Mouse (Mus musculus) intestine, embryonic 14.5 days (tissue): ENCODE data around the gene Psmb7. TPM values are rescaled to one million over a fixed set of nuclear protein-coding genes. Genes with fewer than 3 reads are reported as not detected.

Source experiments
- ATAC-seq: fragments of 200-750 bp; cut with Nextera tagmentation; replicated peaks from 2 replicates; pipeline ENCODE4 v1.8.0; 2017; ENCODE audit warnings: low read depth, moderate number of reproducible peaks, moderate TSS enrichment, moderate library complexity; ENCODE audit not compliant: low FRiP score, low TSS enrichment
- DNase-seq: peaks from one replicate; pipeline ENCODE4 v3.0.0-alpha.2; 2018; ENCODE audit warnings: low spot score
- H3K27ac ChIP-seq: fragments of 300-500 bp; sonication (generic); 2 replicates; pipeline ENCODE4 v1.5.1; 2014; ENCODE audit warnings: low read depth, mild to moderate bottlenecking, control low read depth
- H3K27me3 ChIP-seq: fragments of 300-500 bp; sonication (generic); replicated peaks from 2 replicates; pipeline ENCODE4 v1.6.1; 2014; ENCODE audit warnings: low read length, control low read depth; ENCODE audit not compliant: control insufficient read depth, insufficient read depth
- H3K36me3 ChIP-seq: fragments of 300-500 bp; sonication (generic); 2 replicates; pipeline ENCODE4 v1.6.1; 2014; ENCODE audit warnings: low read length, control low read depth; ENCODE audit not compliant: control insufficient read depth, insufficient read depth
- H3K4me1 ChIP-seq: fragments of 300-500 bp; sonication (generic); replicated peaks from 2 replicates; pipeline ENCODE4 v1.6.1; 2014; ENCODE audit warnings: low read length, control low read depth, mixed read lengths; ENCODE audit not compliant: control insufficient read depth, insufficient read depth
- H3K4me2 ChIP-seq: fragments of 300-500 bp; sonication (generic); 2 replicates; pipeline ENCODE4 v1.6.1; 2014; ENCODE audit warnings: low read length
- H3K4me3 ChIP-seq: fragments of 300-500 bp; sonication (generic); 2 replicates; pipeline ENCODE4 v1.5.1; 2014; ENCODE audit warnings: low read depth, low read length, control low read depth, mixed read lengths
- H3K9ac ChIP-seq: fragments of 300-500 bp; sonication (generic); 2 replicates; pipeline ENCODE4 v1.6.1; 2014; ENCODE audit warnings: mild to moderate bottlenecking, low read length
- H3K9me3 ChIP-seq: fragments of 300-500 bp; sonication (generic); 2 replicates; pipeline ENCODE4 v1.6.1; 2016; ENCODE audit warnings: low read length, control low read depth; ENCODE audit not compliant: control insufficient read depth
- WGBS: fragments of 180-500 bp; shearing (Covaris S2); extraction: QIAGEN DNeasy Blood & Tissue Kit; methylation state at CpG from one replicate; pipeline ENCODE4 v1.1.7; 2014; 5-methylcytosine and 5-hydroxymethylcytosine counted together
- polyA plus RNA-seq: library from polyadenylated mRNA; unstranded; fragments of >200 nt; fragmentation: Nextera tagmentation; extraction: Ambion mirVana; gene quantifications from 2 replicates; pipeline ENCODE4 v1.2.1, GENCODE M21; 2014

The Psmb7 gene
- polyA plus RNA-seq, 1 experiment from 2014 or later: 247 TPM

DNA sequence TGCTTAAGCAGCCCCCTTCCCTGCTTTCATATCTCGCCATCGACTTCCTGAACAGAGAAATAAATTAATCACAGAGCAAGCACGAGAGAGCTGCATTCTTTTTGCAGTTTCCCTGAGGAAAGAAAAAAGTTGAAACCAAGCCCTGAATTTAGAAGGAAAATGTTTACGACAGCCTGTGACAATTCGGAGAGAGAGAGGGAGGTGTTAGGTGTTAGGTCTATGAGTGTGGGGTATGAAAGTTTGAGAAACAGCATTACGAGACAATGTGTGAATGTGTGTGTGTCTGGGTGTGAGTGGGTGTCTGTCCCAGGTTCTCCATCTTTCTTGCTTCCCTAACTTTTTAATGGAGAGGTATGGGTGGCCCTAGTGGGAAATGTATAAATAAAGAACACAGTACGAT lies 8.2 kb upstream of the Psmb7 start:
- H3K36me3 ChIP-seq: no peaks in the 10 kb centered on the region
- H3K4me2 ChIP-seq: no peak overlapping the region
- H3K27me3 ChIP-seq: no peaks in the 10 kb centered on the region
- no peaks in the 10 kb centered on the region for H3K9me3 ChIP-seq
- ATAC-seq (no peak), DNase-seq (no peak)
- WGBS: 64% methylated on average over 7 of the region's 7 CpGs
- H3K9ac ChIP-seq: no peak overlapping the region
- 0 out of 2 replicates have a peak, but pooled peaks cover 4% of the 10 kb centered on the region for H3K4me1 ChIP-seq
- no peak overlapping the region for H3K27ac ChIP-seq
- no peak overlapping the region for H3K4me3 ChIP-seq

DNA sequence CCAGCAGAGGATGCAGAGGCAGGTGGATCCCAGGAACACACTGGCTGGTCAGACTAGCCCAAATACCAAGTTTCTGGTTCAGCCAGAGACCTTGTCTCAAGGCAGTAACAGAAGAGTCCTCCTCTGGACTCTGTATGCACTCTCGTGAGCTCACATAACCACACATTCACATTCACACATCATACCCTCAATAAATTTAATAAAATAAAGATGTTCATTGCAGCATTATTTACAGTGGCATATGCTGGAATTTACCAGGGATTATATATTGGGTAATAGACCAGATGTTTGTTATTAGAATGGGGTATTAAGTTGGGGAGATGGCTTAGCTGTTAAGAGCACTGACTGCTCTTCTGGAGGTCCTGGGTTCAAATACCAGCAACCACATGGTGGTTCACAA lies 6.5 kb upstream of the Psmb7 start:
- ATAC-seq (no peak), DNase-seq (no peak)
- Histone ChIP-seq H3K9me3 (no peaks in the 10 kb centered on the region), H3K4me3 (no peak overlapping the region), H3K27me3 (no peaks in the 10 kb centered on the region), H3K9ac (no peak overlapping the region), H3K36me3 (no peaks in the 10 kb centered on the region), H3K4me1 (0 out of 2 replicates have a peak, but pooled peaks cover 4% of the 10 kb centered on the region), H3K27ac (no peak overlapping the region), H3K4me2 (no peak overlapping the region)
- WGBS: 88% methylated on average over 1 of the region's 1 CpGs

DNA sequence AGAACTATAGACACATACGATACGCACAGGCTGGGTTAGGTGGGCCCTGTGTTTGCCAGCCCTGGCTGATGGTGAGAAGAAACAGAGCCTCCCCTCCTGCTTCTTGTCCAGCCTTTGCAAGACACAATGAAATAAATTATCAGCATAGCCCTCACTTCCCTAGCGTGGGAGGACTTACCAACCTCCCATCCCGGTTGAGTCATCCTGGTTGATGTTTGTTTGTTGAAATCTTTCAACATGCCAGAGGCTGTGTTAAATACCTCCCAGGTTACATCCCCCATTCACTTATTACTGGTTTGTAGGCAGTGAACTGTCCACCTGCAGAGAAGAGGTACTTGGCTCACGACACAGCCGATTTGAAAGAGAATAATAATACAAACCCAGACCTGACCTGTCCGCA lies 3.8 kb upstream of the Psmb7 start:
- 49% methylated on average over 7 of the region's 7 CpGs for WGBS
- no peak for DNase-seq
- Histone ChIP-seq H3K27me3 (no peaks in the 10 kb centered on the region), H3K36me3 (no peaks in the 10 kb centered on the region), H3K4me1 (peaks cover 8% of the 10 kb centered on the region; the same call in 1 of the 2 replicates), H3K4me3 (no peak overlapping the region), H3K27ac (no peak overlapping the region), H3K9ac (no peak overlapping the region), H3K4me2 (no peak overlapping the region), H3K9me3 (no peaks in the 10 kb centered on the region)
- ATAC-seq: peak; percentile 46

DNA sequence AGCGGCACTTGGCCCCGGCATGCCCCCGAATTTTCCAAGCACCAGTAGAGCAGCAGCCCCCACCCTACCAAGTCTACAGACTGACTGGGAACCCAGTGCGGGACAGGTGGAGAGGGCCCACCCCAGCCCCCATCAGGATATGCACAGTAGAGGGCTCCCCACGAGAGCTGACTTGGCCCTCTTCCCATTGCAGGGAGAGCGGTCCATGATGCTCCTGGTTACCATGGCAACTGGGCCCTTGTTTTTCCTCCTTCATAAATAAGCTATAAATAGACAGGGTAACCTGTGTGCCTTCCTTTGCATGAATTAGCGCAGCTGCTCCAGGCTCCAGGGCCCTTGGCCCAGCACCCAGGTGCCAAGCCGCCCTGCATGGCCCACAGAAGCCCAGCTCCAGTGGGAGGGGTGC lies 3.3 kb upstream of the Psmb7 start:
- peak; percentile 58 for DNase-seq
- no peak overlapping the region for H3K9ac ChIP-seq
- 46% methylated on average over 8 of the region's 8 CpGs for WGBS

DNA sequence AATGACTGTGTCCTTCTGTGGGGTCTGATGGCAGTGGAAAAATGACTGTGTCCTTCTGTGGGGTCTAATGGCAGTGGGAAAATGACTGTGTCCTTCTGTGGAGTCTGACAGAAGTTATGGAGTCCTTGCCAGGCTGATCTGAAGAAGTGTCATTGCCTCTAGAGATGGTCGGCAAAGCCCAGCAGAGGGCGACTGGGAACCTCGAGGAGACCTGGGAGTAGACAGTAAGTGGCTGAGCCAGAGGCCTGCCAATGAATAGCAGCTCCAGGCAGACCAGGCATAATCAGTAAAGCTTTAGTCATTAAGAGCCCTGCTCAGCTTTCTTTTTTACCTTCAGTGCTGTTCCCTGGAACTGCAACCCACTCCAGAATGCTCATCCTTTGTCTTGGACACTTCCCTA lies 2.0 kb upstream of the Psmb7 start:
- peaks cover 8% of the 10 kb centered on the region; the same call in 1 of the 2 replicates for H3K4me1 ChIP-seq
- H3K27ac ChIP-seq: no peak overlapping the region
- DNase-seq (peak; percentile 74), ATAC-seq (no peak)
- no peaks in the 10 kb centered on the region for H3K9me3 ChIP-seq
- H3K36me3 ChIP-seq: peaks cover 13% of the 10 kb centered on the region
- no peak overlapping the region for H3K9ac ChIP-seq
- 2% methylated on average over 3 of the region's 3 CpGs for WGBS
- no peak overlapping the region for H3K4me3 ChIP-seq
- no peak overlapping the region for H3K4me2 ChIP-seq
- no peaks in the 10 kb centered on the region for H3K27me3 ChIP-seq

More for the DNA sequence above, 3.3 kb upstream of the Psmb7 start:
- Histone ChIP-seq H3K36me3 (0 out of 2 replicates have a peak, but pooled peaks cover under 1% of the 10 kb centered on the region), H3K4me1 (peaks cover 8% of the 10 kb centered on the region; the same call in 1 of the 2 replicates), H3K9me3 (no peaks in the 10 kb centered on the region), H3K27me3 (no peaks in the 10 kb centered on the region), H3K4me3 (no peak overlapping the region), H3K27ac (no peak overlapping the region), H3K4me2 (no peak overlapping the region)
- peak; percentile 47 for ATAC-seq

DNA sequence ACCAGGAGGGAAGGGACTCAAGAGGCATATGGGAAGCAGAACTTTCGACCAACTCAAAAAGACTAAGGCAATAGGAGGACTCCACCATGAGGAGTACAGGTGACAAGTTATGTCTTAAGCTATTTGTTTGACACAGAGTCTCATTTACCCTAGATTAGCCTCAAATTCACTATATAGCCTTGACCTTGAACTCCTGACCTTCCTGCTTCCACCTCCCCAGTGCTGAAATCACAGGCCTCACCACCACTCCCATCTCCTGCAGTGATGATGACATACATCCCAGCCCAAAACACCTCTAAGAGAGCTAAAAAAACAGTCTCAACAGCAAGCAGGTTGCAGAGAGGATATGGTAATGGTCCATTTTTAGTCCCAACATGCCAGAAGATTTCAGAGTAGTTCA lies 2.1 kb downstream of the Psmb7 start:
- Histone ChIP-seq H3K27ac (no peak overlapping the region), H3K9ac (no peak overlapping the region), H3K27me3 (no peaks in the 10 kb centered on the region), H3K4me1 (peaks cover 4% of the 10 kb centered on the region; the same call in 1 of the 2 replicates), H3K9me3 (no peaks in the 10 kb centered on the region), H3K4me2 (no peak overlapping the region), H3K36me3 (peaks cover 48% of the 10 kb centered on the region), H3K4me3 (no peak overlapping the region)
- ATAC-seq (no peak), DNase-seq (no peak)
- WGBS: 94% methylated on average over 1 of the region's 1 CpGs

DNA sequence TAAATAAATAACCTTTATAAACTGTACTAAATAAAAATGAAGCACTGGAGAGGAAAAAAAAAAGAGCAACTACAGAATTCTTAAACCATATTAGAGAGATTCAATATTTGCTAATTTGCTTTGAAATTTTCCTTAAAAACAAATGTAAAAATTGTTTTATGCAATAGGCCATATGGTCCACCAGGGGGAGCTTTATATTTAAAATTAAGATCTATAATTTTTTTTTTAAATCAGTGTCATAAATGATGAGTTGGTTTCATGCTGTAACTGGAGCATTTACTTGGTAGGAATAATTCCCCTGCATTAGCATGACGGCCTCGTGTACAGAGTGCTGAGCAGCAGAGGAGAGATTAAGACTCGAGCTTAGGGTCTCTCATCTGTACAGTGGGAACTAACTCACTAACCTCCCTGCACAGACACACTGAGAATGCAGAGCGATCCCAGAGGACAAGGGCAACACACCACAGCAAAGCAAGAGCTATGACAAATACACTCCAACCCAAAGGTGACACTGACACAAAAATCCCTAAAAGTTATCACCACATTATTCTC lies 6.1 kb downstream of the Psmb7 start:
- peaks cover under 1% of the 10 kb centered on the region; the same call in 1 of the 2 replicates for H3K4me1 ChIP-seq
- H3K27ac ChIP-seq: no peak overlapping the region
- no peak overlapping the region for H3K4me3 ChIP-seq
- ATAC-seq (no peak), DNase-seq (no peak)
- 81% methylated on average over 4 of the region's 4 CpGs for WGBS
- H3K9ac ChIP-seq: no peak overlapping the region
- peaks cover 85% of the 10 kb centered on the region for H3K36me3 ChIP-seq
- no peaks in the 10 kb centered on the region for H3K9me3 ChIP-seq
- no peak overlapping the region for H3K4me2 ChIP-seq
- H3K27me3 ChIP-seq: no peaks in the 10 kb centered on the region

DNA sequence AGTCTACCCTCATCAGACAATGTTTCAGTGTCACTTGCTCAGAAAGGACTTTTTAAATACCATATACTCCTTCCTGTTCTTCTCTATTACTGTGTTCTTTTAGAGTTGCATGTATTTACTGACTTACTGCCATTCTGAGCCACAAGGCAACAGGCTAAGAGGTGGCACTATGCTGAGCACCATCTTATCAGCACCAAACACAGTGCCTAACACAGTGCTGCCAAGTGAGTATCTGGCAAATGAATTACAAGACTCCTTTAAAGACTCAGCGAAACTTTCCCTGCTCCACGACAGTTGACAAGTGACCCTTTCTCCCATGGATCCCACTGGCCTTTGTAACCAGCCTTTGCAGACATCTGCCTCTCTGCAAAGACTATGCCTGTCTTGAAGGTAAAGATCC lies 13.3 kb downstream of the Psmb7 start:
- DNase-seq (no peak), ATAC-seq (no peak)
- no peaks in the 10 kb centered on the region for H3K27me3 ChIP-seq
- no peaks in the 10 kb centered on the region for H3K9me3 ChIP-seq
- H3K4me3 ChIP-seq: no peak overlapping the region
- no peak overlapping the region for H3K9ac ChIP-seq
- no peak overlapping the region for H3K27ac ChIP-seq
- WGBS: 93% methylated on average over 2 of the region's 2 CpGs
- H3K4me2 ChIP-seq: no peak overlapping the region
- H3K36me3 ChIP-seq: peaks cover 98% of the 10 kb centered on the region
- H3K4me1 ChIP-seq: no peaks in the 10 kb centered on the region

DNA sequence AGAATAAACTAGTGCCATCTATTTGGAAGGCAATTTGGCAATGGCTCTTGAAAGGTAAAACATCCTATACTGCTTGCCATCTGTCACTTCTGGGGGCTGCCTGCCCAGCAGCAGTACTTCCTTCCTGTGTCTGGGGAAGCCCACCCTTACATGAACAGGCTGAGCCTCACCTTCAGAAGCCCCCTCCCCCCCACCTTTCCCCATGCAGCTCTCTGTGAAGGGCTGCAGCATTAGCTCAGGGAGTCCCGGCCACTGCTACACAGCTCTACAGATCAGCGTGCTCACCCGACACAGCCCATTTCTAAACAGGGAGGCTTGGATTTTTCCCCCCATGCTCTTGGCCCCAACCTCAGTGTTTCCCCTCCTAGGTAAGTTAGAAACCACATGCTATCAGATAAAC lies 14.4 kb downstream of the Psmb7 start:
- no peak overlapping the region for H3K27ac ChIP-seq
- no peaks in the 10 kb centered on the region for H3K9me3 ChIP-seq
- WGBS: 94% methylated on average over 3 of the region's 3 CpGs
- no peak overlapping the region for H3K4me3 ChIP-seq
- H3K4me2 ChIP-seq: no peak overlapping the region
- H3K9ac ChIP-seq: no peak overlapping the region
- no peaks in the 10 kb centered on the region for H3K4me1 ChIP-seq
- no peak for ATAC-seq
- H3K27me3 ChIP-seq: no peaks in the 10 kb centered on the region
- no peak for DNase-seq
- peaks cover 92% of the 10 kb centered on the region for H3K36me3 ChIP-seq
